Mouse (Mus musculus) left cerebral cortex, postnatal 4 days (tissue): Measurements from ENCODE around the gene Plet1. TPM values are rescaled to one million over a fixed set of nuclear protein-coding genes. Genes with fewer than 3 reads are reported as not detected.

Experiments used
- DNase-seq: peaks from one replicate; pipeline ENCODE4 v3.0.0-alpha.2; 2022
- intact Hi-C: fragments of 180-260 bp; cut with DNase I; formaldehyde crosslinking; loops from one replicate; pipeline ENCODE4 v1.15.1; 2025
- total RNA-seq, 2 experiments: library from RNA; stranded (reverse); gene quantifications; 2 replicates each; pipeline ENCODE4 v1.2.3; 2021

The Plet1 gene
- total RNA-seq, 2 experiments from 2014 or later: not detected

DNA sequence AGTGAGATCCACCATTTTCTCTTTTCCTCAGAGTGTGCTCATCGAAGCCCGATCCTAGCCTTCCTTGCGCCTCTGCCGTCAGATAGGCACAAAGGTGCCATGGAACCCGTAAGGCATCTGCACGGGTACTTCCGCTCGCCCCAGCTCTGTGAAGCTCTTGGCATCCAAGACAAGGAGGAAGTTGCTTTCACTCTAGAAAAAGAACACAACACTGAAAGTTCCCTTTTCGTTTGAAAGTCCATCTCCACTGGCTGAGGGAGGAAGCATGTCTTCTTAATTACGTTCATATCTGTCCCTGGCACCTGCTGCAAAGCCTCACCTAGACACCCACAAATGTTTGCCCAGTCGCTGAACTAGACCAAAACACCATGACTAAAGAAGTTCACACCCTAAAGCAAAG is 39.0 kb downstream of the Plet1 start:
- DNase-seq: no peak
- intact Hi-C loops: no loop called here

DNA sequence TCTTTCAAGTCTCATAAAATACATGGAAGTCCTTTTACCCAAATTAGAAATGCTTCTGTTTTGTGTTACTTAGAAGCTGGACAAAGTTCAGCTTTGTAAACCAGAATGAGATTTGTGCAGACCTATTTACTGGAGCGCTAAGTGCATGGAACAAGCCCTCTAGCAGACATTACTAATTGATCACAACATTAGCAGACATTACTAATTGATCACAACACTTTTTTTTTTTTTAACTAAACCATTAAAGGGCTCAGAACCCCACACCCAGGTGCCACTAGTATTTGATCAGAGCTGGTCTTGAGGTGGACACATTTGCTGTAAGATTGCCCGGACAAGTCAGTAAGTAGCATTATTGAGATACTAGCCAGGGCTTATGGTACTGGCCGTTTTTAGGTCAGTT is 39.5 kb downstream of the Plet1 start:
- intact Hi-C loops: no loop called here
- DNase-seq: no peak

DNA sequence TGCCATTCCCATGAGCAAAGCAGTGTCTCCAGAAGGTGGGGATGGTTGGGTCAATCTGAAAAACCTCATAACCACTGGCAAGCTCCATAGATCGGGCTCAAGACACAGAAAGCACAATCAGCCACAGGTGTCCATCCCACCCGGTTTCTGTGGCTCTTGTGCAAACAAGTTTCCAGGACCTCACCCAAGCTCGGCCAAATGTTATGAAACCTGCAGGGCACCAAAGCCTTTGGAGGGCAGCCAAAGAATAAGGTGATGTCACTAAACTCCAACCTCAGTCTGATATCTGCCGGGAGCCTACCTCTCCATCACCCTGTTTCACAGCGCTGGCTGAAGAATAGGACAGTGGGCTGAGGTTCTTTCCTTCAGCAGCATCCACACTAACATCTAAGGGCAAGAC is 41.6 kb downstream of the Plet1 start:
- no peak for DNase-seq
- intact Hi-C loops: no loop called here

DNA sequence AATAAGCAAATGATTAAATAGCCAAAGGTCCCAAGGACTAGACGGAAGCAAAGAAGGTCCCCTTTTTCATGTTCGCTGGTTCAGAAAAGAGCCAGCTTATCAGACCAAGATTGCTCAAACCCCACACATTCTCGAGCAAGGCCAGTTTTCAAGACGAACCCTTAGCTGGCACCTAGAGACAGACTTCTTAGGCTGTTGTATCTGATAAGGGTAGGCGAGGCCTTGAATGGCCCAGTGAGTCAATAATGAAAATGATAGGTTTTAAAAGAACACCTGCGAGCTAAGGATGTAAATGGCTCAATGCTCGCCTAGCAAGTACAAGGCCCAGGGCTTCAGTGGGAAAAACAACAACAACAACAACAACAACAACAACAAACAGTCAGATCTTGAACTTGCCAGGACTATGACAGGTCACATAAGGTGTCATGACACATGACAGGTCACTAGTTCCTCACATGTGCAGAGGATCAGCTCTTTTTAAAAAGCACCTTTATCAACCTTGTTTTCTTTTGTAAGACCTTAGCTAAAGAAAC is 42.3 kb downstream of the Plet1 start:
- no peak for DNase-seq
- intact Hi-C loops: no loop called here

DNA sequence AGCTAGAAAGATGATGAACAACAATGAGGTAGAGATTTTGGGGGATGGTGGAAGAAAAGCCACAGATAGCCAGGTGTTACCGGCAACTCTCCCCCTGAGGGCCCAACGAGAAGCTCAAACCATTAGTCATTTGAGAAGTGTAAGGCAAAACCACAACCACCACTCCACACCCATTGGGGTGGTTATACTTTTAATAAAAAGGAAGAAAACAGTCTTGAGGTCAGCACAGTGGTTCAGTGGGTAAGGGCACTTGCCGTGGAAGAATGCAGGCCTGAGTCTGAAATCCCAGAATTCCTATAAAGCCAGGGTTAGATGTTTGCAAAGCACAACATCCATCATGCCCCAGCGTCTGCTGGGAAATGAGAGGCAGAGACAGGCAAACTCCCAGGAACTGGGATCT is 43.0 kb downstream of the Plet1 start:
- intact Hi-C loops: no loop called here
- DNase-seq: no peak

DNA sequence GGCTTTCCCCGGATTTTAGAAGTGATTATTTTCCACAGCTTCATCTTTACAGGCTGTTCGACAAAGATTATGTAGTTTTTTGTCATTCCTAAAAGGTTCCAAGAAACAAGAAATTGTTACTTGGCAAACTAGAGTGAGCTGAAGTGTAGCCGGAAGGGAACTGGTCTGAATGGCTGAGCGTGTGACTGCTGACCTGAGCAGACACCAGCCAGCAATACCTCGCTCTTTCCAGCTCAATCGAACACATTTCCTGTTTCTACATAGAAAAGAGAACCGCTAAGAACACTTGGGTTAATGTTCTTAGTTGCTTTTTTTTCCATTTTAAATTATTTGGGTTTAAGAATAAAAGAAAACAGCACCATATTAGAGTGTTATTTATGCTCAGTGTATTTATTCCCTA is 45.8 kb downstream of the Plet1 start:
- intact Hi-C loops: no loop called here

DNA sequence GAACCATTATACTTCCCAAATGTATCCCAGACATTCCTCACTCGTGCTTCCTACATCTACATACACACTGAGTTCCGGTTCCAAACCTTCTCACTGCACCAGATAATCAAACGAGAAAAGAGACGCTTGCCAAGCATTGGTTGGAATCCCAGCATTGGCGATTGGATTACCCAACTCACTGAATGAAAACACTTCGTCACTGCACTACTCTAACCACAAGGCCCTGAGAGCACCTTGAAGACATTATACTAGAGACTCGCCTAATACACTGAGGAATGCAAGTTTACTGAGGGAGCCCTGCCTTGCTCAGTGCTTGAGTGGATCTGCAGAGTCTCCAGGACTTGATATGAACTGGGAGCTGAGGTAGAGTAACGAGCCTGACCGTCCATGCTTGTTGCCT is 48.1 kb downstream of the Plet1 start:
- no peak for DNase-seq
- intact Hi-C loops: no loop called here

More for the DNA sequence above, 45.8 kb downstream of the Plet1 start:
- no peak for DNase-seq

DNA sequence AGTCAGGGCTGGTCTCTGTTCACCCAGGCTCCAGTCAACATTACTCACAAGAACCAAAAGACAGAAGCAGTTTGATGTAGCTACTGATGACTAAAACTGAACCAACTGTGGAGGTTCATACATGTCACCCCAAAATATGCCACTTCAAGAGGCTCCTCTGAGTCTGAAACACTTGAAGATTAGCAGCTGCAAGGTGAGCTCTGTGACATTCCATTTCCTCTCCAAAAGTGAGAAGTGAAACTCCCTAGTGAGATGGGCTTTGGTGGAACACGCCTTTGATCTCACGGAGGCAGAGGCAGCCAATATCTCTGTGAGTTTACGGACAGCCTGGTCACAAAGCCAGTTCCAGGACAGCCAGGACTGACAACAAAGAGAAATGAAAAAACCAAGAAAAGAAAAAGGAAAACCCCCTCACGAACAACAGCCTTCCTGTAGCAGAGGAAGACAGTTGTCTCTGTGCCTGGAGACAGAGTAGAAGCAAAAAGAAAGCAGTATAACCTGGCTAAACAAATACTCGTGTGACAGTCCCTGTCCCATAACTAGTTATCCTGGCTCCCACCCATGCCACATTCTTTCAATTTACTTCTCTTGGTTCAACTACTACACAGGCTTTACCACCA is 53.6 kb downstream of the Plet1 start:
- no peak for DNase-seq
- intact Hi-C loops: no loop called here

DNA sequence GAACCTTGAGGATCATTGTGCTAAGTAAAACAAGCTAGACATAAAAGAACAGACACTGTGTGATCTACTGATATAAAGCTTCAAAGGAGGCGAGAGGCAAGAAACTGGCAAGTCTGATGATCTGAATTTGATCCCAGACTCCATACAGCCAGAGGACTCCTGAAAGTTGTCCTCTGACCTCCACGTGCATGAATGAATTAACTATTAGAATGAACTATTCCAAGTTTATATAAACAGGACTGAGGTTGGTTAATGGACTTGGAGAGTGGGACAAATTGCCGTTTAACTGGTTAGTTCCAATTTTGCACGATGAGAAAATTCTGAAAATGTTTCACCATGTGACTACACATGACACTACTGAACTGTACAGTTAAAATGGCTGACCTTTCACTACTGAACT is 54.6 kb downstream of the Plet1 start:
- no peak for DNase-seq
- intact Hi-C loops: no loop called here

DNA sequence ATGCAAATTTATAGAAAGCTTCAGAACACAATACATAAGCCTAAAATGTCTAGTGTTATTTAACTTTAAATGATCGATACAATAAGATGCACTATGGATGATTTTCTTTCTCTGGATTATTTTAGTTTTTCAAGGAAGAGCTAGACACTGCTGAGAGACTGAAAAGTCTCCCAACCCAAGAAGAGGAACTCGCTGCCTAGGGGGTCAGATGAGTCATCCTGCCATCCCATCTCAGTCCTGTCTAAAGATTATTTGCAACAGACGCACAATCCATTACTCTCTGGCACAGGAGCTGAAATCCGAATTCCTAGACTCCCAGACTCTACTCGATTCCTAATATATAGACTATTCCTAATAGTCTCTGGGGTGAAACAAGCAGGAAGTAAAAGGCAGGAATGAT is 57.9 kb downstream of the Plet1 start:
- intact Hi-C loops: no loop called here
- no peak for DNase-seq

DNA sequence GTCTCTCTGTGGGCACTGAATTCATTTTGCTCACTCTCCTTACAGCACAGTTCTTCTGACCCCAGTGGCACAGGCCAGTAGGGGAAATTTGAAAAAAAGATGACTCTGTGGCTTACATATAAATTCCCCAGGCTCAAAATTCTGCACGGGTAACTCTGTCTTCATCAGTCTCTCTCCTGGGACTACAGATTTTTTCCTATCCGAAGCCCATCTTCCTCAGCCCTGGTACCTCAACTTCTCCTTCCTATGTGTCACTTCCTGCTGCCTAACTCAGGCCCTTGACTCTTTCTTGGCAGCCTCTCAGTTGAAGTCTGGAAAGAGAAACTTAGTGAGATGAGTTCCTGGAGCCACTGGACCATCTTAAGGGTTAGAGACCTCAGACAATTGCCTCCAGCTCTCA is 59.2 kb downstream of the Plet1 start:
- intact Hi-C loops: no loop called here

DNA sequence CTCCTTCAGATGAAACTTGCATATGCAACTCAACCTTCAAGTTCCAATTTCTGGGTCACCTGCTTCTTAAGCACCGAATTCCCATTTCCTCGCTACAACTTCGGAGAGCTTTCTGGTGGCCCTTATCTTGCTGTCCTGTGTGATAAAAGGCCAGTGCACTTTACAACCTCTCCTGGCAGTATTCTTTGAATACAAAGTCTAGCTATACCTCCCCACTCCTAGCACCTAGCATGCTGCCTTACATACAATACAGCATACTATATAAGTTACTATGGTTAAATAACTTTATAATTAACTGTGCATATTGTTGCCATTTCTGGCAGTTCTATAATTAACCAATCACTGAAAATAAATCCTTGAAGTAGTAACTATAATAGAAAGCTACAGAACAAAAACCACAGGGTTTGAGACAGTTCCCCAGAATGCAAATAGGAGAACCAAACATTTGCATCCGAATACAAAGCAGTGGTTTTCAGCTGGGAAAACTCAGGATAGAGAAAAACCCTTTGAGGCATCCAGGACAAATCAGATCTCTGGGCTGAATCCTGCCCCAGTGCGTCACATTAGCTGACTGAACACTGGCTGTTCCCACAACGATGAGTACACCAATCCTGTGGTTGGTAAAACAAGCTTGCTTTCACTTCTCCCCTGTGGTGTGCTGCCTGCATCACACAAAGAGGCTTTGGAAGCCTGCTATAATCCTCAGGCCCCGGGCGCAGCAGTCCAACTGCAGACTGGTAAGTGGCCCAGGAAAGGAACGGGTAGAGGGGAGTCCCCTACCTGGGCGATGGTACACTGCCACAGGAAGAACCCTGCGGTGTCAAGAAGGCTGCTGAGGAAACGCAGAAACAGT is 60.1 kb downstream of the Plet1 start, which contains the start of gene Il18:
Gene Il18, plus strand, starts transcription at position 587 of the 853 bp plus-strand sequence.
- peak; percentile 41 for DNase-seq

More for the DNA sequence above, 59.2 kb downstream of the Plet1 start:
- no peak for DNase-seq

DNA sequence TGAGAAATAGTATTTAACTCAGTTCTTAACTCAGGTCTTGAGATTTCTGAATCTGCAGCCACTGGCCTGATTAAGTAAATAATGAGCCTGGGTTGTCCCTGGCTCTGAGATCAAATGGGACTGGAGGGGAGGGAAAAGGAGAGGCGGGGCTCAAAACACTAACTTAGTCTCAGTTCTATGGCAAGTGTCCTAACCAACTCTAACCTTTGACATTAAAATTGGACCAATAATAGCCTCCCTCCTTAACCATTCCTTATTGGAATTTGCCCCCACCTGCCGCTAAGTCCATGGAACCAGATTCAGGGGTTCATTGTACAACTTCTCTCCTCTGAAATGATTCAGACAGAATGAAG is 60.7 kb downstream of the Plet1 start, which contains the start of gene Bco2:
Gene Bco2, minus strand, starts transcription at position 88 of the 353 bp plus-strand sequence.
- intact Hi-C loops: no loop called here

More for the DNA sequence above, 60.1 kb downstream of the Plet1 start, which contains the start of gene Il18:
- intact Hi-C loops: no loop called here

More for the DNA sequence above, 60.7 kb downstream of the Plet1 start, which contains the start of gene Bco2:
- no peak for DNase-seq

Other genes with a start within 250 kb of the Plet1 start
- 100 to 1,000 TPM; 561 to 611 TPM for gene Rpl10-ps3, start 149.6 kb upstream of the Plet1 start, total RNA-seq
- gene Pts, start 34.2 kb downstream of the Plet1 start, total RNA-seq: 10 to 100 TPM; 40.7 to 42.0 TPM
- gene Il18, start 60.3 kb downstream of the Plet1 start, total RNA-seq: 10 to 100 TPM; 16.3 to 17.0 TPM
- gene Bco2, start 60.7 kb downstream of the Plet1 start, total RNA-seq: under 1 TPM; 0.70 to 0.93 TPM
- not detected for gene Tex12, start 66.8 kb downstream of the Plet1 start, total RNA-seq
- gene Sdhd, start 109.3 kb downstream of the Plet1 start, total RNA-seq: 100 to 1,000 TPM; 110 to 120 TPM
- 100 to 1,000 TPM; 157 to 174 TPM for gene Timm8b, start 109.4 kb downstream of the Plet1 start, total RNA-seq
- 1 to 10 TPM; 2.1 to 2.5 TPM for gene Pih1d2, start 122.8 kb downstream of the Plet1 start, total RNA-seq
- gene Nkapd1, start 122.9 kb downstream of the Plet1 start, total RNA-seq: 10 to 100 TPM; 30.6 to 31.1 TPM
- gene Dlat, start 165.3 kb downstream of the Plet1 start, total RNA-seq: 10 to 100 TPM; 73.7 to 79.4 TPM
- 10 to 100 TPM; 65.3 to 66.0 TPM for gene Dixdc1, start 245.0 kb downstream of the Plet1 start, total RNA-seq